Mouse (Mus musculus): ENCODE data around the gene Top2a. TPM values are rescaled to one million over a fixed set of nuclear protein-coding genes. Genes with fewer than 3 reads are reported as not detected.

The Top2a gene
- polyA plus RNA-seq, 1 experiment from 2014 or later, result 158 TPM

GRCm38 (mm10) chr11:98943741-98944461, 80.1 kb downstream of the Top2a start:
- no peak for ATAC-seq (ENCODE audit: extremely low read depth, insufficient number of reproducible peaks, low FRiP score, low TSS enrichment)
- Histone ChIP-seq H3K27me3 (replicated peaks) (no peaks in the 10 kb centered on the region), H3K4me2 (peak overlapping the region; percentile 79), H3K4me1 (peaks cover 97% of the 10 kb centered on the region), H3K4me3 (no peak overlapping the region), H3K27ac (replicated peaks) (peak overlapping the region; percentile 99), H3K36me3 (peaks cover under 1% of the 10 kb centered on the region; the same call in 1 of the 2 replicates), H3K9me3 (no peaks in the 10 kb centered on the region), H3K9ac (peak overlapping the region; percentile 91)
- WGBS, result 33% methylated on average over 14 of the region's 14 CpGs

Other genes with a start within 250 kb of the Top2a start
- gene Nr1d1, start 248.9 kb downstream of the Top2a start, polyA plus RNA-seq (2015; fragmentation: Nextera tagmentation; extraction: Ambion mirVana), result 5.9 and 6.4 TPM in 2 replicates
- gene Msl1, start 228.7 kb downstream of the Top2a start, polyA plus RNA-seq (2015; fragmentation: Nextera tagmentation; extraction: Ambion mirVana), result 14.6 and 15.7 TPM in 2 replicates
- gene Casc3, start 219.3 kb downstream of the Top2a start, polyA plus RNA-seq (2015; fragmentation: Nextera tagmentation; extraction: Ambion mirVana), result 22.3 and 23.1 TPM in 2 replicates
- 0.64 and 0.98 TPM in 2 replicates for gene Rapgefl1, start 187.4 kb downstream of the Top2a start, polyA plus RNA-seq (2015; fragmentation: Nextera tagmentation; extraction: Ambion mirVana)
- gene Wipf2, start 160.6 kb downstream of the Top2a start, polyA plus RNA-seq (2015; fragmentation: Nextera tagmentation; extraction: Ambion mirVana), result 2.3 and 2.6 TPM in 2 replicates
- 21.1 and 22.9 TPM in 2 replicates for gene Cdc6, start 116.4 kb downstream of the Top2a start, polyA plus RNA-seq (2015; fragmentation: Nextera tagmentation; extraction: Ambion mirVana)
- 27.9 and 28.3 TPM in 2 replicates for gene Rara, start 96.4 kb downstream of the Top2a start, polyA plus RNA-seq (2015; fragmentation: Nextera tagmentation; extraction: Ambion mirVana)
- 1.3 and 3.3 TPM in 2 replicates for gene Gjd3, start 41.2 kb downstream of the Top2a start, polyA plus RNA-seq (2015; fragmentation: Nextera tagmentation; extraction: Ambion mirVana)
- gene Igfbp4, start 17.1 kb upstream of the Top2a start, polyA plus RNA-seq (2015; fragmentation: Nextera tagmentation; extraction: Ambion mirVana), result 371 and 397 TPM in 2 replicates
- gene Tns4, start 65.1 kb upstream of the Top2a start, polyA plus RNA-seq (2015; fragmentation: Nextera tagmentation; extraction: Ambion mirVana), result 0.15 and 0.21 TPM in 2 replicates
- gene Ccr7, start 130.9 kb upstream of the Top2a start, polyA plus RNA-seq (2015; fragmentation: Nextera tagmentation; extraction: Ambion mirVana), result 0.14 and 0.23 TPM in 2 replicates
- gene Smarce1, start 206.8 kb upstream of the Top2a start, polyA plus RNA-seq (2015; fragmentation: Nextera tagmentation; extraction: Ambion mirVana), result 150 and 165 TPM in 2 replicates
- gene Krt222, start 219.9 kb upstream of the Top2a start, polyA plus RNA-seq (2015; fragmentation: Nextera tagmentation; extraction: Ambion mirVana), result 1.7 and 1.9 TPM in 2 replicates

Data from heart, embryonic 13.5 days (tissue).